Mouse (Mus musculus): ENCODE data around the gene Sox6.

DNA sequence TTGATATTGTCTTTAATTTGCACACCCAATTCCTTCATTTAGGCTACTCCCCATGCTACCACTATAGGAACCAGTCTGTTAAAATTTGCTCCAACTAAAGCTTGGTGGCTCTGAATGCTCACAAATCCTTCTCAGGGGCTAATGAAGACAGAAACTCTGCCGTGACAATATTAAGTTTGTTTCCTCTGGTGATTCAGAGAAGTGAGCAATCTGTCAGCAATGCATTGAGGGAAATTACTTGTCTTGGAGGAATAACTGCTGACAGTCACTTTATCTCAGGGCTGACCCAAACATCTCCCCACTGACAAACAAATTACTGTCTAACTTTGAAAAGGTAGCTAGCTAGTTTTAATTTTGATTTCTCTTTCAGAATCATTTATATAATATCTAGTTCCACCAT, 463.8 kb downstream of the Sox6 start:
- TF ChIP-seq CTCF (IDR thresholded peaks at IDR 0.05; ENCODE audit: extremely low read depth, insufficient read depth, insufficient read length, insufficient replicate concordance): no peak
- no peak for TF ChIP-seq POLR2A (IDR thresholded peaks at IDR 0.05; ENCODE audit: low read depth, low read length)
